Mouse (Mus musculus) adrenal gland, postnatal 14 days (tissue): ENCODE measurements at regions not wholly inside any gene's neighbourhood (a gene's known extent, or its start where the extent isn't known, plus 50 kb on each side); places are given as distances from the start of the nearest gene placed in this dataset.

ENCODE experiments used
- DNase-seq: peaks from one replicate; pipeline ENCODE4 v3.0.0; 2021; ENCODE audit warnings: mixed read lengths

GRCm38 (mm10) chr16:77537351-77537750 lies 64.5 kb downstream of the Gm11146 start:
- no peak for DNase-seq

GRCm38 (mm10) chr16:77536746-77537145 lies 65.1 kb downstream of the Gm11146 start:
- DNase-seq = no peak

GRCm38 (mm10) chr16:77536314-77536713 lies 65.6 kb downstream of the Gm11146 start:
- DNase-seq = no peak

- peak; percentile 18 for DNase-seq
Measured at GRCm38 (mm10) chr16:77535021-77535420, 66.9 kb downstream of the Gm11146 start.

- DNase-seq = no peak
Measured at GRCm38 (mm10) chr16:77531596-77531995, 70.3 kb downstream of the Gm11146 start.

GRCm38 (mm10) chr16:77527951-77528350 lies 73.9 kb downstream of the Gm11146 start:
- DNase-seq = no peak

GRCm38 (mm10) chr16:77514606-77515005 lies 87.3 kb downstream of the Gm11146 start:
- no peak for DNase-seq

GRCm38 (mm10) chr16:77503556-77503955 lies 98.3 kb downstream of the Gm11146 start:
- no peak for DNase-seq

- no peak for DNase-seq
Measured at GRCm38 (mm10) chr16:77502916-77503315, 99.0 kb downstream of the Gm11146 start.

GRCm38 (mm10) chr16:77502026-77502425 lies 99.9 kb downstream of the Gm11146 start:
- DNase-seq = no peak

GRCm38 (mm10) chr16:77500981-77501380 lies 100.9 kb downstream of the Gm11146 start:
- peak; percentile 24 for DNase-seq

- peak; percentile 12 for DNase-seq
Measured at GRCm38 (mm10) chr16:77500413-77500812, 101.5 kb downstream of the Gm11146 start.

GRCm38 (mm10) chr16:77499537-77500301 lies 102.2 kb downstream of the Gm11146 start:
- DNase-seq = peak; percentile 89

GRCm38 (mm10) chr16:77495310-77495709 lies 106.6 kb downstream of the Gm11146 start:
- DNase-seq = no peak

- DNase-seq = no peak
Measured at GRCm38 (mm10) chr16:77494042-77494441, 107.9 kb downstream of the Gm11146 start.

GRCm38 (mm10) chr16:77488155-77488554 lies 113.7 kb downstream of the Gm11146 start:
- no peak for DNase-seq

GRCm38 (mm10) chr16:77479812-77480211 lies 122.1 kb downstream of the Gm11146 start:
- no peak for DNase-seq

- no peak for DNase-seq
Measured at GRCm38 (mm10) chr16:77471868-77472267, 130.0 kb downstream of the Gm11146 start.

GRCm38 (mm10) chr16:77469903-77470302 lies 132.0 kb downstream of the Gm11146 start:
- DNase-seq = no peak

- no peak for DNase-seq
Measured at GRCm38 (mm10) chr16:77469328-77469875, 132.5 kb downstream of the Gm11146 start.

- DNase-seq = no peak
Measured at GRCm38 (mm10) chr16:77467216-77467615, 134.7 kb downstream of the Gm11146 start.

- DNase-seq = no peak
Measured at GRCm38 (mm10) chr16:77464623-77465022, 137.3 kb downstream of the Gm11146 start.

- no peak for DNase-seq
Measured at GRCm38 (mm10) chr16:77461922-77462321, 140.0 kb downstream of the Gm11146 start.

GRCm38 (mm10) chr16:77461459-77461858 lies 140.4 kb downstream of the Gm11146 start:
- DNase-seq = no peak
